Mouse (Mus musculus) hematopoietic stem cell, adult 5-6 weeks (primary cell): ENCODE measurements around the gene Oaf. TPM values are rescaled to one million over a fixed set of nuclear protein-coding genes. Genes with fewer than 3 reads are reported as not detected.

Experiments
- ATAC-seq, 2 experiments: fragments of 125-278 bp in 1 of 2; replicated peaks in 1 of 2; 2 replicates each; pipeline ENCODE4 v1.8.0; 2016 to 2017; ENCODE audit warnings: inconsistent platforms in 2 of 2, mild to moderate bottlenecking in 2 of 2, moderate number of reproducible peaks in 2 of 2, low read depth in 1 of 2, moderate TSS enrichment in 1 of 2; ENCODE audit not compliant: low FRiP score in 2 of 2, poor library complexity in 2 of 2, severe bottlenecking in 2 of 2, insufficient read depth in 1 of 2, low TSS enrichment in 1 of 2
- total RNA-seq: library from RNA; stranded (forward); fragments of 172-1452, 232-1000 nt; gene quantifications from 2 replicates; pipeline ENCODE4 v1.2.3, GENCODE M21; 2017

Gene Oaf
- total RNA-seq, 1 experiment from 2014 or later, result 1.7 TPM

GRCm38 (mm10) chr9:43252790-43253189 is 13.1 kb upstream of the Oaf start:
- no peak for ATAC-seq

GRCm38 (mm10) chr9:43251786-43252185 is 12.1 kb upstream of the Oaf start:
- no peak for ATAC-seq

- no peak for ATAC-seq
These were observed 7.0 kb upstream of the Oaf start for GRCm38 (mm10) chr9:43246738-43247180.

GRCm38 (mm10) chr9:43245801-43246570 is 6.3 kb upstream of the Oaf start:
- ATAC-seq, result no peak

GRCm38 (mm10) chr9:43242432-43242831 is 2.7 kb upstream of the Oaf start:
- peak in 1 of 2 experiments; percentile 31; a peak in 1 of 4 replicates for ATAC-seq

- ATAC-seq, result no peak
These were observed 2.3 kb upstream of the Oaf start for GRCm38 (mm10) chr9:43241970-43242369.

- ATAC-seq, result no peak
These were observed 1.6 kb upstream of the Oaf start for GRCm38 (mm10) chr9:43241291-43241690.

GRCm38 (mm10) chr9:43240594-43240900 is 836 bp upstream of the Oaf start:
- ATAC-seq, result no peak

- no peak for ATAC-seq
These were observed 823 bp downstream of the Oaf start for GRCm38 (mm10) chr9:43238631-43239545.

GRCm38 (mm10) chr9:43238167-43238566 is 1.5 kb downstream of the Oaf start:
- ATAC-seq, result no peak

- ATAC-seq, result no peak
These were observed 2.5 kb downstream of the Oaf start for GRCm38 (mm10) chr9:43237111-43237775.

- no peak for ATAC-seq
These were observed 3.1 kb downstream of the Oaf start for GRCm38 (mm10) chr9:43236576-43236975.

- no peak for ATAC-seq
These were observed 3.6 kb downstream of the Oaf start for GRCm38 (mm10) chr9:43236106-43236505.

GRCm38 (mm10) chr9:43235336-43235735 is 4.4 kb downstream of the Oaf start:
- ATAC-seq, result no peak

- ATAC-seq, result peak in 1 of 2 experiments; percentile 29; a peak in 1 of 4 replicates
These were observed 5.2 kb downstream of the Oaf start for GRCm38 (mm10) chr9:43234496-43234895.

GRCm38 (mm10) chr9:43233515-43233914 is 6.2 kb downstream of the Oaf start:
- no peak for ATAC-seq

GRCm38 (mm10) chr9:43233044-43233443 is 6.7 kb downstream of the Oaf start:
- ATAC-seq, result no peak

- ATAC-seq, result no peak
These were observed 7.4 kb downstream of the Oaf start for GRCm38 (mm10) chr9:43232286-43232685.
